Mouse (Mus musculus) forebrain, embryonic 10.5 days (tissue): Measurements from ENCODE around the gene Ttc23. TPM values are rescaled to one million over a fixed set of nuclear protein-coding genes. Genes with fewer than 3 reads are reported as not detected.
A peak's percentile ranks its signal among the peaks of the same experiment; 100 is the strongest.

ENCODE experiments used
- DNase-seq: peaks from one replicate; pipeline ENCODE4 v3.0.0-alpha.2; 2017; ENCODE audit warnings: low spot score; ENCODE audit errors: extremely low spot score
- H3K27ac ChIP-seq: fragments of 300-500 bp; sonication (generic); 2 replicates; pipeline ENCODE4 v1.5.1; 2016; ENCODE audit warnings: mild to moderate bottlenecking
- H3K27me3 ChIP-seq: fragments of 300-500 bp; sonication (generic); 2 replicates; pipeline ENCODE4 v1.6.1; 2016; ENCODE audit warnings: mild to moderate bottlenecking; ENCODE audit not compliant: poor library complexity, severe bottlenecking
- H3K36me3 ChIP-seq: fragments of 300-500 bp; sonication (generic); replicated peaks from 2 replicates; pipeline ENCODE4 v1.6.1; 2016; ENCODE audit warnings: mild to moderate bottlenecking, moderate library complexity
- H3K4me1 ChIP-seq: fragments of 300-500 bp; sonication (generic); 2 replicates; pipeline ENCODE4 v1.6.1; 2016
- H3K4me3 ChIP-seq: fragments of 300-500 bp; sonication (generic); 2 replicates; pipeline ENCODE4 v1.5.1; 2016; ENCODE audit warnings: mild to moderate bottlenecking, moderate library complexity
- H3K9me3 ChIP-seq: fragments of 300-500 bp; sonication (generic); 2 replicates; pipeline ENCODE4 v1.6.1; 2016; ENCODE audit warnings: mild to moderate bottlenecking, moderate library complexity
- WGBS: fragments of 180-500 bp; shearing (Covaris S2); methylation state at CpG from one replicate; pipeline ENCODE4 v1.1.7; 2016; 5-methylcytosine and 5-hydroxymethylcytosine counted together
- polyA plus RNA-seq: library from polyadenylated mRNA; unstranded; fragments of >200 nt; fragmentation: Nextera tagmentation; extraction: Ambion mirVana; gene quantifications from 2 replicates; pipeline ENCODE4 v1.2.1, GENCODE M21; 2016

Gene Ttc23
- polyA plus RNA-seq, 1 experiment from 2014 or later, result 33.9 TPM

GRCm38 (mm10) chr7:67713820-67714510, 66.8 kb downstream of the Ttc23 start:
- Histone ChIP-seq H3K36me3 (peaks cover 87% of the 10 kb centered on the region), H3K9me3 (no peaks in the 10 kb centered on the region), H3K27ac (peak overlapping the region; percentile 76), H3K4me1 (peaks cover 10% of the 10 kb centered on the region), H3K27me3 (no peaks in the 10 kb centered on the region), H3K4me3 (no peak overlapping the region)
- DNase-seq, result no peak
- 66% methylated on average over 19 of the region's 19 CpGs for WGBS

DNA sequence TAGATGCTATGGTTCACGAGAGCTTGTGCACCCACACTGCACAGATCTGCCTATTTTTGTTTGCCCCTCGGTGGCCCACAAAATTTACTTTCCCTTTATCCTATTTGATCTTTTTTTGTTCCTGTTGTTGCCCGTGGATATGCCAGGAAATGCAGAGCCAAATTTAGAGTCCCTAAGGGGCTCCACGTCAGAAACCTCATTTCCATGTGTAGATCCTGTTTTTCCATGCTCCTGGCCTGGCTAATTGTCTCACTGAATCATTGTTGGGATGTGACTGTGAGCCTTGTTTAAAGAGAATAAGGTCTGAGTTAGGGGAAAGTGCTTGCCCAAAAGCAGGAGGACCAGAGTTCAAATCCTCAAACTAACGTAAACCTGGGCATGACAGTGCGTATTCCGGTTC, 68.0 kb downstream of the Ttc23 start:
- no peaks in the 10 kb centered on the region for H3K27me3 ChIP-seq
- 84% methylated on average over 7 of the region's 7 CpGs for WGBS
- H3K9me3 ChIP-seq, result no peaks in the 10 kb centered on the region
- peaks cover 87% of the 10 kb centered on the region for H3K36me3 ChIP-seq
- peak overlapping the region; percentile 76 for H3K27ac ChIP-seq
- no peak for DNase-seq
- no peak overlapping the region for H3K4me3 ChIP-seq
- H3K4me1 ChIP-seq, result peaks cover 15% of the 10 kb centered on the region

DNA sequence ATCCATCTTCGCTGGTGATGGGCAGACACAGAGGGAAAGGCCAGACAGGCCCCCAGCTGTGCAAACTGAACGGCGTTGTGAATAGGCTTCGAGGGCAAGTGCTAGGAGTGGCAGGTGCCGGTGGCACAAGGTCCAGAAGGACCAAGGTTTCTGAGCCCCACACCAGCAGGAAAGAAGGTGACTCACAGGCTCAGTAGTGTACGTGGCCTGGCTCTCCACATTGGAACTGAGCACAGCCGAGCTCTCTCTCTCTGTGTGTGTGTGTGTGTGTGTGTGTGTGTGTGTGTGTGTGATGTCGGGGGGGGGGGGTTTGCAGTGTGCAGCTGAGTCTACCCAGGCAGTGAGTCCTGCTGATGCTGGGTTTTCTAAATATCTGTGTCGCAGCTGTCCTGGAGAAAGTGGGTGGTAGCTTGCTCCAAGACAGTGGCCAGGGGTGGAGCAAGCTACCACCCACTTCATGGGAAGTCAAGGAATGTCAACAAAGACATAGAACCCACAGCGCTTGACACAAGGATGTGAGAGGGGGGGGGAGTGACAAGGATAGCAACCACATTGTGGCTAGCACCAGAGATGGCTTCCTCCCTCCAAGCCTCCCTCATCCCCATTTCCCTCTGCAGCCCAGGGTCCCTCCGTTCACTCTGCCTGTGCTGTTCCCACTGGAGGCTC, 69.1 kb downstream of the Ttc23 start:
- Histone ChIP-seq H3K27me3 (no peaks in the 10 kb centered on the region), H3K27ac (no peak overlapping the region)

DNA sequence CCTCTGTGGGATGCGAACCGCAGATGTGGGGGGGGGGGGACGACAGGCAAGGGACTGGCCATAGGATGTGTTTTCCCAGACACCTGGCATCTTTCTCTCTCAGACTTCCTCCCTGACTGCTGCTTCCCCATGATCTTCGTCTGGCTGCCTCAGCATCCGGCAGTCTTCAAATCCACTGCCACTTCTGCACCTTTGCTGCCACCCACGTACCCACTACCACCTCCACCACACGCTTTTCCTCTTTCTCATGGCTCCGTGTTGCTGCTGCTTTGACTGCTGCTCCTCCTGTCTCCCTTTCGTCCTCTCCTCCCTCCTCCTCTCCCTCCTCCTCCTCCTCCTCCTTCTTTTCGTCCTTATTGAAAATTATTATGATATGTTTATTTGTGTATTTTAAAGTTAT, 69.7 kb downstream of the Ttc23 start:
- Histone ChIP-seq H3K27me3 (no peaks in the 10 kb centered on the region), H3K36me3 (peaks cover 76% of the 10 kb centered on the region), H3K9me3 (no peaks in the 10 kb centered on the region), H3K4me3 (no peak overlapping the region), H3K27ac (no peak overlapping the region), H3K4me1 (peaks cover 15% of the 10 kb centered on the region)
- WGBS, result 92% methylated on average over 10 of the region's 10 CpGs
- no peak for DNase-seq

More for the DNA sequence above, 69.1 kb downstream of the Ttc23 start:
- Histone ChIP-seq H3K4me3 (no peak overlapping the region), H3K36me3 (peaks cover 82% of the 10 kb centered on the region), H3K9me3 (no peaks in the 10 kb centered on the region), H3K4me1 (peaks cover 15% of the 10 kb centered on the region)
- DNase-seq, result no peak
- 82% methylated on average over 11 of the region's 11 CpGs for WGBS

DNA sequence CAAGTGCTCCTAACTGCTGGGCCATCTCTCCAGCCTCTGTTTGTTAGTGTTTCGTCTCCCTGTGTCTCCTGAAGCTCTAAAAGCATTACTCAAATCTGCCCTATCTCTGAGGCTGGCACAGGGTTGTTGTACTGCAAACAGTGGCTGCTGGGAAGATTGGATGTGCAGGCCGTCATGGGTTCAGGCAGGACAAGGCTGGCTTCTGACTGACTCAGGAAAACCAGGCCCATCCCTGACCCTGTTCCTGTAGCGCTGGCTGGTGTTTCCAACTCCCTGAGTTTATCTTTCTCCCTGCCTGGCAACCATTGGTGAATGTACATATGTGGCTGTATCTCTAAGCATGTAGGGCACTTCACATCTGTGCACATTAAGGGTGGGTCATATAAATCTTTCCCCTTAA, 70.3 kb downstream of the Ttc23 start:
- peaks cover 70% of the 10 kb centered on the region for H3K36me3 ChIP-seq
- peaks cover 15% of the 10 kb centered on the region for H3K4me1 ChIP-seq
- no peak overlapping the region for H3K4me3 ChIP-seq
- H3K9me3 ChIP-seq, result no peaks in the 10 kb centered on the region
- no peaks in the 10 kb centered on the region for H3K27me3 ChIP-seq
- H3K27ac ChIP-seq, result no peak overlapping the region
- DNase-seq, result no peak
- 98% methylated on average over 3 of the region's 3 CpGs for WGBS

- 90% methylated on average over 8 of the region's 8 CpGs for WGBS
- Histone ChIP-seq H3K36me3 (peaks cover 63% of the 10 kb centered on the region), H3K27me3 (no peaks in the 10 kb centered on the region), H3K27ac (no peak overlapping the region), H3K4me1 (peaks cover 15% of the 10 kb centered on the region), H3K4me3 (no peak overlapping the region), H3K9me3 (no peaks in the 10 kb centered on the region)
- no peak for DNase-seq
Measured at GRCm38 (mm10) chr7:67718804-67719203, 71.6 kb downstream of the Ttc23 start.

DNA sequence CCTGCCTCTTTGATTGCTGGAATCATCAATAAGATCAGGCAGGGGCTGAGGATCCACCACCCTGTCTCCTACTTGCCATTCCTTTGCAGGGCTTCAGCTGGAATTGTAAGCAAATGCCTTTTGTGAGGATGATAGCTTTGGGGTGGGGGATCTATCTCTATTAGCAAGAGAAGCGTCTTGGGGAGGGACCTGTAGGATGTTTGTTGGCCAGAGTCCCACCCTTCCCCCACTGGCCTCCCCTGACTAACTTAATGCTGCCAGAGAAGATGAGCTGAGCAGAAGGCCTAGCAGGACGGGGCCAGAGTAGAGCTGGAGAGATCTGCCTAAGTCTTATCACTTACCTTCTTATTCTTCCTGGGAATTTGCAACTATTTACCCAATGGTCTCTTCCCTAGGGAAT, 75.0 kb downstream of the Ttc23 start:
- Histone ChIP-seq H3K4me1 (0 out of 2 replicates have a peak, but pooled peaks cover 5% of the 10 kb centered on the region), H3K27me3 (no peaks in the 10 kb centered on the region), H3K4me3 (no peak overlapping the region), H3K36me3 (peaks cover 66% of the 10 kb centered on the region), H3K27ac (no peak overlapping the region), H3K9me3 (no peaks in the 10 kb centered on the region)
- WGBS, result 39% methylated on average over 2 of the region's 2 CpGs
- no peak for DNase-seq

DNA sequence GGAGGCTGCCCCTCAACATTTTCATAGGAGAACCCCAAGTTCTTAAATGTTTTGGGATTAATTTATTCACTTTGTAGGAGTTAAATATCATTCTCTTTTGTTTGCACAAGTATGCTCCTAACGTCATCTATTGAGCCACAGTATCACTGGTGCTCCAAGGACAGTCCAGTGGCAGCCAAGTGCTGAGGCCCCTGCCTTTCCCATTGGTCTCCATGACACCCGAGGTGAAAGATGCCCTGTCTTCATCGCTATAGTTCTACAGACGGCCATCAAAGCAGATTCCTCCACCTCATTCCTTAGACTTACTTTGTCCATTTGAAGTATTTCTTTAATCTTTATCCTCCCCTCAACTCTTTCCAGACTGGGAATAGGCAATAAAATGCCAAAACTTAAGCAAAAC, 77.3 kb downstream of the Ttc23 start:
- 81% methylated on average over 4 of the region's 4 CpGs for WGBS
- DNase-seq, result no peak

GRCm38 (mm10) chr7:67725016-67725415, 77.8 kb downstream of the Ttc23 start:
- no peaks in the 10 kb centered on the region for H3K9me3 ChIP-seq
- H3K27ac ChIP-seq, result no peak overlapping the region
- no peaks in the 10 kb centered on the region for H3K27me3 ChIP-seq
- H3K4me1 ChIP-seq, result 0 out of 2 replicates have a peak, but pooled peaks cover 2% of the 10 kb centered on the region
- DNase-seq, result no peak
- H3K36me3 ChIP-seq, result peaks cover 59% of the 10 kb centered on the region
- 73% methylated on average over 9 of the region's 9 CpGs for WGBS
- H3K4me3 ChIP-seq, result no peak overlapping the region

More for the DNA sequence above, 77.3 kb downstream of the Ttc23 start:
- Histone ChIP-seq H3K27me3 (no peaks in the 10 kb centered on the region), H3K4me1 (0 out of 2 replicates have a peak, but pooled peaks cover 5% of the 10 kb centered on the region), H3K4me3 (no peak overlapping the region), H3K27ac (no peak overlapping the region), H3K36me3 (peaks cover 63% of the 10 kb centered on the region), H3K9me3 (no peaks in the 10 kb centered on the region)

- peaks cover 49% of the 10 kb centered on the region for H3K36me3 ChIP-seq
- no peak overlapping the region for H3K4me3 ChIP-seq
- 94% methylated on average over 4 of the region's 4 CpGs for WGBS
- H3K27ac ChIP-seq, result no peak overlapping the region
- no peak for DNase-seq
- no peaks in the 10 kb centered on the region for H3K27me3 ChIP-seq
- no peaks in the 10 kb centered on the region for H3K9me3 ChIP-seq
- no peaks in the 10 kb centered on the region for H3K4me1 ChIP-seq
Measured at GRCm38 (mm10) chr7:67728203-67728602, 81.0 kb downstream of the Ttc23 start.

GRCm38 (mm10) chr7:67728809-67729208, 81.6 kb downstream of the Ttc23 start:
- no peak for DNase-seq
- WGBS, result 95% methylated on average over 4 of the region's 4 CpGs
- Histone ChIP-seq H3K27ac (no peak overlapping the region), H3K27me3 (no peaks in the 10 kb centered on the region), H3K36me3 (peaks cover 53% of the 10 kb centered on the region), H3K9me3 (no peaks in the 10 kb centered on the region), H3K4me1 (no peaks in the 10 kb centered on the region), H3K4me3 (no peak overlapping the region)

GRCm38 (mm10) chr7:67730431-67731110, 83.4 kb downstream of the Ttc23 start:
- no peak for DNase-seq
- no peaks in the 10 kb centered on the region for H3K9me3 ChIP-seq
- H3K4me1 ChIP-seq, result no peaks in the 10 kb centered on the region
- no peak overlapping the region for H3K27ac ChIP-seq
- 85% methylated on average over 5 of the region's 5 CpGs for WGBS
- no peaks in the 10 kb centered on the region for H3K27me3 ChIP-seq
- no peak overlapping the region for H3K4me3 ChIP-seq
- H3K36me3 ChIP-seq, result peaks cover 52% of the 10 kb centered on the region

- Histone ChIP-seq H3K27me3 (no peaks in the 10 kb centered on the region), H3K4me1 (no peaks in the 10 kb centered on the region), H3K27ac (no peak overlapping the region), H3K9me3 (no peaks in the 10 kb centered on the region), H3K36me3 (peaks cover 35% of the 10 kb centered on the region), H3K4me3 (no peak overlapping the region)
- DNase-seq, result no peak
- 91% methylated on average over 4 of the region's 4 CpGs for WGBS
Measured at GRCm38 (mm10) chr7:67732276-67732675, 85.1 kb downstream of the Ttc23 start.
